Mouse (Mus musculus) kidney, embryonic 15.5 days (tissue): ENCODE results near the gene Slc34a3. TPM values are rescaled to one million over a fixed set of nuclear protein-coding genes. Genes with fewer than 3 reads are reported as not detected.

Experiments
- ATAC-seq: fragments of 200-750 bp; cut with Nextera tagmentation; replicated peaks from 2 replicates; pipeline ENCODE4 v1.8.0; 2017; ENCODE audit warnings: moderate TSS enrichment; ENCODE audit not compliant: low FRiP score
- H3K27ac ChIP-seq: fragments of 300-500 bp; sonication (generic); 2 replicates; pipeline ENCODE4 v1.5.1; 2015; ENCODE audit warnings: mild to moderate bottlenecking, inconsistent platforms
- H3K27me3 ChIP-seq: fragments of 300-500 bp; sonication (generic); 2 replicates; pipeline ENCODE4 v1.6.1; 2015; ENCODE audit warnings: inconsistent platforms
- H3K36me3 ChIP-seq: fragments of 300-500 bp; sonication (generic); 2 replicates; pipeline ENCODE4 v1.6.1; 2015; ENCODE audit warnings: inconsistent platforms
- H3K4me1 ChIP-seq: fragments of 300-500 bp; sonication (generic); 2 replicates; pipeline ENCODE4 v1.6.1; 2015; ENCODE audit warnings: inconsistent platforms
- H3K4me2 ChIP-seq: fragments of 300-500 bp; sonication (generic); 2 replicates; pipeline ENCODE4 v1.6.1; 2015; ENCODE audit warnings: moderate library complexity, mild to moderate bottlenecking, inconsistent platforms
- H3K4me3 ChIP-seq: fragments of 300-500 bp; sonication (generic); replicated peaks from 2 replicates; pipeline ENCODE4 v1.5.1; 2015; ENCODE audit warnings: mild to moderate bottlenecking, inconsistent platforms
- H3K9ac ChIP-seq: fragments of 300-500 bp; sonication (generic); 2 replicates; pipeline ENCODE4 v1.6.1; 2015; ENCODE audit warnings: mild to moderate bottlenecking, inconsistent platforms
- H3K9me3 ChIP-seq: fragments of 300-500 bp; sonication (generic); replicated peaks from 2 replicates; pipeline ENCODE4 v1.6.1; 2016; ENCODE audit warnings: inconsistent platforms
- WGBS: fragments of 180-500 bp; shearing (Covaris S2); methylation state at CpG from one replicate; pipeline ENCODE4 v1.1.7; 2015; ENCODE audit warnings: mixed read lengths; 5-methylcytosine and 5-hydroxymethylcytosine counted together
- polyA plus RNA-seq: library from polyadenylated mRNA; unstranded; fragments of >200 nt; fragmentation: Nextera tagmentation; extraction: Ambion mirVana; gene quantifications from 2 replicates; pipeline ENCODE4 v1.2.1, GENCODE M21; 2015

Slc34a3 gene
- polyA plus RNA-seq, 1 experiment from 2014 or later = 0.78 TPM

GRCm38 (mm10) chr2:25243342-25243741 lies 9.2 kb upstream of the Slc34a3 start:
- WGBS = 79% methylated on average over 8 of the region's 8 CpGs
- Histone ChIP-seq H3K27me3 (peaks cover 28% of the 10 kb centered on the region), H3K36me3 (peaks cover 25% of the 10 kb centered on the region), H3K4me2 (peak overlapping the region; percentile 99; the same call in 1 of the 2 replicates), H3K4me3 (peak overlapping the region; percentile 62; the same call in 1 of the 2 replicates), H3K9ac (peak overlapping the region; percentile 63; the same call in 1 of the 2 replicates), H3K27ac (no peak overlapping the region), H3K9me3 (no peaks in the 10 kb centered on the region), H3K4me1 (peaks cover 33% of the 10 kb centered on the region)
- ATAC-seq = no peak

- H3K9ac ChIP-seq = peak within 1 kb of the TSS; percentile 63
- H3K4me3 ChIP-seq = peak within 1 kb of the TSS; percentile 62
- peaks cover 13% of the 10 kb centered on the region for H3K36me3 ChIP-seq
- H3K4me1 ChIP-seq = peaks cover 33% of the 10 kb centered on the region
- WGBS = 0% methylated on average over 53 of the region's 59 CpGs
- H3K9me3 ChIP-seq = no peaks in the 10 kb centered on the region
- peaks cover 28% of the 10 kb centered on the region for H3K27me3 ChIP-seq
- H3K4me2 ChIP-seq = peak within 1 kb of the TSS; percentile 99
- peak within 1 kb of the TSS; percentile 78 for H3K27ac ChIP-seq
- ATAC-seq = no peak
These were observed 7.9 kb upstream of the Slc34a3 start, which contains the start of the genes Rnf208 and Cysrt1 for GRCm38 (mm10) chr2:25242101-25242506. Gene Rnf208, plus strand, starts transcription at chr2:25242255. Gene Cysrt1, minus strand, starts transcription at chr2:25242452.

GRCm38 (mm10) chr2:25241438-25241775 lies 7.2 kb upstream of the Slc34a3 start:
- Histone ChIP-seq H3K9ac (no peak overlapping the region), H3K9me3 (no peaks in the 10 kb centered on the region), H3K4me3 (peak overlapping the region; percentile 62), H3K27me3 (peaks cover 28% of the 10 kb centered on the region), H3K36me3 (peaks cover 6% of the 10 kb centered on the region), H3K27ac (peak overlapping the region; percentile 78), H3K4me2 (peak overlapping the region; percentile 99), H3K4me1 (peaks cover 36% of the 10 kb centered on the region)
- peak; percentile 19 for ATAC-seq
- WGBS = 18% methylated on average over 6 of the region's 6 CpGs

GRCm38 (mm10) chr2:25240723-25241437 lies 6.7 kb upstream of the Slc34a3 start:
- Histone ChIP-seq H3K4me2 (peak overlapping the region; percentile 99), H3K9ac (peak overlapping the region; percentile 32), H3K9me3 (no peaks in the 10 kb centered on the region), H3K4me3 (peak overlapping the region; percentile 62), H3K27ac (peak overlapping the region; percentile 78), H3K27me3 (peaks cover 28% of the 10 kb centered on the region), H3K4me1 (peaks cover 38% of the 10 kb centered on the region), H3K36me3 (peaks cover under 1% of the 10 kb centered on the region; the same call in 1 of the 2 replicates)
- ATAC-seq = peak; percentile 85
- WGBS = 1% methylated on average over 29 of the region's 29 CpGs

- Histone ChIP-seq H3K4me2 (peak overlapping the region; percentile 99), H3K36me3 (no peaks in the 10 kb centered on the region; the same call in 1 of the 2 replicates), H3K4me3 (peak overlapping the region; percentile 62), H3K27me3 (peaks cover 28% of the 10 kb centered on the region), H3K27ac (peak overlapping the region; percentile 78), H3K9ac (peak overlapping the region; percentile 32), H3K9me3 (no peaks in the 10 kb centered on the region), H3K4me1 (peaks cover 38% of the 10 kb centered on the region)
- 46% methylated on average over 8 of the region's 8 CpGs for WGBS
- no peak; the same call in 1 of the 2 replicates for ATAC-seq
These were observed 6.1 kb upstream of the Slc34a3 start for GRCm38 (mm10) chr2:25240310-25240709.

GRCm38 (mm10) chr2:25239766-25240165 lies 5.6 kb upstream of the Slc34a3 start:
- no peak overlapping the region for H3K9ac ChIP-seq
- no peak overlapping the region for H3K27ac ChIP-seq
- H3K4me2 ChIP-seq = no peak overlapping the region
- no peaks in the 10 kb centered on the region for H3K36me3 ChIP-seq
- no peak overlapping the region for H3K4me3 ChIP-seq
- no peak for ATAC-seq
- H3K27me3 ChIP-seq = peaks cover 28% of the 10 kb centered on the region
- peaks cover 38% of the 10 kb centered on the region for H3K4me1 ChIP-seq
- 79% methylated on average over 3 of the region's 3 CpGs for WGBS
- no peaks in the 10 kb centered on the region for H3K9me3 ChIP-seq

GRCm38 (mm10) chr2:25238106-25238505 lies 3.9 kb upstream of the Slc34a3 start:
- H3K27me3 ChIP-seq = peaks cover 22% of the 10 kb centered on the region
- peaks cover 39% of the 10 kb centered on the region for H3K4me1 ChIP-seq
- H3K9me3 ChIP-seq = no peaks in the 10 kb centered on the region
- no peak overlapping the region for H3K9ac ChIP-seq
- H3K4me3 ChIP-seq = no peak overlapping the region
- no peaks in the 10 kb centered on the region for H3K36me3 ChIP-seq
- no peak overlapping the region for H3K27ac ChIP-seq
- no peak overlapping the region for H3K4me2 ChIP-seq
- no peak for ATAC-seq

- H3K9me3 ChIP-seq = no peaks in the 10 kb centered on the region
- H3K27ac ChIP-seq = no peak overlapping the region
- H3K27me3 ChIP-seq = peaks cover 16% of the 10 kb centered on the region
- H3K4me1 ChIP-seq = peaks cover 33% of the 10 kb centered on the region
- no peak for ATAC-seq
- 61% methylated on average over 4 of the region's 4 CpGs for WGBS
- no peak overlapping the region for H3K4me3 ChIP-seq
- no peak overlapping the region for H3K4me2 ChIP-seq
- no peaks in the 10 kb centered on the region for H3K36me3 ChIP-seq
- H3K9ac ChIP-seq = no peak overlapping the region
These were observed 3.4 kb upstream of the Slc34a3 start for GRCm38 (mm10) chr2:25237522-25237921.

- 31% methylated on average over 8 of the region's 8 CpGs for WGBS
- Histone ChIP-seq H3K9me3 (no peaks in the 10 kb centered on the region), H3K4me3 (no peak within 1 kb of the TSS), H3K4me1 (peaks cover 24% of the 10 kb centered on the region), H3K36me3 (no peaks in the 10 kb centered on the region), H3K9ac (no peak within 1 kb of the TSS), H3K4me2 (no peak within 1 kb of the TSS), H3K27me3 (peaks cover 8% of the 10 kb centered on the region), H3K27ac (no peak within 1 kb of the TSS)
- ATAC-seq = no peak
These were observed 2.5 kb upstream of the Slc34a3 start, which contains the start of gene Rnf224 for GRCm38 (mm10) chr2:25236614-25237013. Gene Rnf224, minus strand, starts transcription at chr2:25236787.

- H3K27ac ChIP-seq = peak overlapping the region; percentile 61
- no peak overlapping the region for H3K9ac ChIP-seq
- H3K4me2 ChIP-seq = no peak overlapping the region
- ATAC-seq = no peak
- H3K36me3 ChIP-seq = no peaks in the 10 kb centered on the region
- H3K4me3 ChIP-seq = no peak overlapping the region
- H3K4me1 ChIP-seq = peaks cover 9% of the 10 kb centered on the region
- WGBS = 68% methylated on average over 5 of the region's 5 CpGs
- no peaks in the 10 kb centered on the region for H3K27me3 ChIP-seq
- no peaks in the 10 kb centered on the region for H3K9me3 ChIP-seq
These were observed 522 bp upstream of the Slc34a3 start for GRCm38 (mm10) chr2:25234551-25235220.

- H3K36me3 ChIP-seq = no peaks in the 10 kb centered on the region
- 76% methylated on average over 4 of the region's 4 CpGs for WGBS
- H3K4me3 ChIP-seq = no peak overlapping the region
- H3K4me1 ChIP-seq = peaks cover 12% of the 10 kb centered on the region
- H3K27ac ChIP-seq = no peak overlapping the region
- no peak overlapping the region for H3K9ac ChIP-seq
- no peaks in the 10 kb centered on the region for H3K27me3 ChIP-seq
- ATAC-seq = no peak
- H3K9me3 ChIP-seq = no peaks in the 10 kb centered on the region
- H3K4me2 ChIP-seq = no peak overlapping the region
These were observed 743 bp downstream of the Slc34a3 start for GRCm38 (mm10) chr2:25233421-25233820.

GRCm38 (mm10) chr2:25231038-25231437 lies 3.1 kb downstream of the Slc34a3 start:
- Histone ChIP-seq H3K36me3 (no peaks in the 10 kb centered on the region), H3K27ac (no peak overlapping the region), H3K4me2 (no peak overlapping the region), H3K27me3 (no peaks in the 10 kb centered on the region), H3K4me1 (peaks cover 10% of the 10 kb centered on the region), H3K4me3 (no peak overlapping the region), H3K9ac (no peak overlapping the region), H3K9me3 (no peaks in the 10 kb centered on the region)
- ATAC-seq = no peak
- 60% methylated on average over 12 of the region's 12 CpGs for WGBS
